Mouse (Mus musculus): ENCODE data around the gene Dnmbp.

The Dnmbp gene

GRCm38 (mm10) chr19:43949111-43949810, 9.3 kb upstream of the Dnmbp start:
- intact Hi-C loops (cut with DNase I): no loop called here

GRCm38 (mm10) chr19:43944566-43944965, 4.6 kb upstream of the Dnmbp start:
- intact Hi-C loops (cut with DNase I): loop anchor here (5.0 kb wide), 2 partner anchors 37 to 92 kb away; no protein-coding TSS in a partner anchor

- intact Hi-C loops (cut with DNase I): loop anchor here (5.0 kb wide), 2 partner anchors 36 to 91 kb away; no protein-coding TSS in a partner anchor
Measured at GRCm38 (mm10) chr19:43943076-43943475, 3.1 kb upstream of the Dnmbp start.

GRCm38 (mm10) chr19:43939171-43939768, 721 bp downstream of the Dnmbp start:
- intact Hi-C loops (cut with DNase I): no loop called here

GRCm38 (mm10) chr19:43938355-43938754, 1.6 kb downstream of the Dnmbp start:
- intact Hi-C loops (cut with DNase I): no loop called here

- intact Hi-C loops (cut with DNase I): no loop called here
Measured at GRCm38 (mm10) chr19:43930926-43931325, 9.1 kb downstream of the Dnmbp start.

- intact Hi-C loops (cut with DNase I): no loop called here
Measured at GRCm38 (mm10) chr19:43930366-43930765, 9.6 kb downstream of the Dnmbp start.

- intact Hi-C loops (cut with DNase I): no loop called here
Measured at GRCm38 (mm10) chr19:43929869-43930268, 10.1 kb downstream of the Dnmbp start.

- intact Hi-C loops (cut with DNase I): no loop called here
Measured at GRCm38 (mm10) chr19:43927967-43928366, 12.0 kb downstream of the Dnmbp start.

- intact Hi-C loops (cut with DNase I): no loop called here
Measured at GRCm38 (mm10) chr19:43927057-43927456, 12.9 kb downstream of the Dnmbp start.

- intact Hi-C loops (cut with DNase I): no loop called here
Measured at GRCm38 (mm10) chr19:43926141-43926987, 13.6 kb downstream of the Dnmbp start.

- intact Hi-C loops (cut with DNase I): no loop called here
Measured at GRCm38 (mm10) chr19:43924361-43924760, 15.6 kb downstream of the Dnmbp start.

- intact Hi-C loops (cut with DNase I): no loop called here
Measured at GRCm38 (mm10) chr19:43922963-43923362, 17.0 kb downstream of the Dnmbp start.

- intact Hi-C loops (cut with DNase I): no loop called here
Measured at GRCm38 (mm10) chr19:43921410-43921809, 18.6 kb downstream of the Dnmbp start.

- intact Hi-C loops (cut with DNase I): no loop called here
Measured at GRCm38 (mm10) chr19:43920453-43921300, 19.3 kb downstream of the Dnmbp start.

- intact Hi-C loops (cut with DNase I): no loop called here
Measured at GRCm38 (mm10) chr19:43919841-43920240, 20.1 kb downstream of the Dnmbp start.

GRCm38 (mm10) chr19:43918834-43919233, 21.2 kb downstream of the Dnmbp start:
- intact Hi-C loops (cut with DNase I): no loop called here

GRCm38 (mm10) chr19:43917763-43918162, 22.2 kb downstream of the Dnmbp start:
- intact Hi-C loops (cut with DNase I): no loop called here

- intact Hi-C loops (cut with DNase I): no loop called here
Measured at GRCm38 (mm10) chr19:43917406-43917691, 22.6 kb downstream of the Dnmbp start.

- intact Hi-C loops (cut with DNase I): no loop called here
Measured at GRCm38 (mm10) chr19:43916586-43917405, 23.2 kb downstream of the Dnmbp start.

All from adrenal gland (tissue).